Mouse (Mus musculus): ENCODE measurements around the gene Zfp646. TPM values are rescaled to one million over a fixed set of nuclear protein-coding genes. Genes with fewer than 3 reads are reported as not detected.

Zfp646 gene
- polyA plus RNA-seq, 1 experiment from 2014 or later = 7.4 TPM

GRCm38 (mm10) chr7:127876467-127877348 is 687 bp downstream of the Zfp646 start, which contains the start of gene Zfp668:
Gene Zfp668, minus strand, starts transcription at chr7:127876828.
- ATAC-seq (replicated peaks; ENCODE audit: low FRiP score, low read depth) (peak; percentile 61), DNase-seq (ENCODE audit: low spot score) (peak; percentile 96)
- no peak for TF ChIP-seq CTCF (IDR thresholded peaks at IDR 0.05; ENCODE audit: low read depth)
- H3K4me2 ChIP-seq (ENCODE audit: low read length) = peak within 1 kb of the TSS; percentile 66
- peak within 1 kb of the TSS; percentile 79 for H3K4me3 ChIP-seq (replicated peaks; ENCODE audit: low read depth, low read length)
- peak within 1 kb of the TSS; percentile 98 for H3K27ac ChIP-seq
- H3K9ac ChIP-seq (ENCODE audit: low read depth, low read length) = peak within 1 kb of the TSS; percentile 90
- H3K36me3 ChIP-seq (ENCODE audit: insufficient read depth, low read length) = peaks cover 35% of the 10 kb centered on the region
- whole genome bisulfite sequencing = under 1% methylated on average over 60 of the region's 60 CpGs
- H3K9me3 ChIP-seq (replicated peaks; ENCODE audit: low read length) = no peaks in the 10 kb centered on the region
- no peaks in the 10 kb centered on the region for H3K27me3 ChIP-seq (ENCODE audit: insufficient read depth, low read length)
- peaks cover 16% of the 10 kb centered on the region; the same call in 1 of the 2 replicates for H3K4me1 ChIP-seq (replicated peaks; ENCODE audit: insufficient read depth, low read length)

- no peak for ATAC-seq (replicated peaks; ENCODE audit: low FRiP score, low read depth)
- DNase-seq (ENCODE audit: low spot score) = no peak
- peaks cover 58% of the 10 kb centered on the region for H3K36me3 ChIP-seq (ENCODE audit: insufficient read depth, low read length)
- no peak overlapping the region for H3K4me3 ChIP-seq (replicated peaks; ENCODE audit: low read depth, low read length)
- peaks cover 9% of the 10 kb centered on the region; the same call in 1 of the 2 replicates for H3K4me1 ChIP-seq (replicated peaks; ENCODE audit: insufficient read depth, low read length)
- H3K4me2 ChIP-seq (ENCODE audit: low read length) = no peak overlapping the region
- no peaks in the 10 kb centered on the region for H3K9me3 ChIP-seq (replicated peaks; ENCODE audit: low read length)
- 95% methylated on average over 9 of the region's 9 CpGs for WGBS
- no peak overlapping the region for H3K9ac ChIP-seq (ENCODE audit: low read depth, low read length)
- no peak overlapping the region for H3K27ac ChIP-seq
- TF ChIP-seq CTCF (IDR thresholded peaks at IDR 0.05; ENCODE audit: low read depth) = no peak
- no peaks in the 10 kb centered on the region for H3K27me3 ChIP-seq (ENCODE audit: insufficient read depth, low read length)
These were observed 3.3 kb downstream of the Zfp646 start for GRCm38 (mm10) chr7:127879301-127879700.

GRCm38 (mm10) chr7:127880431-127880830 is 4.4 kb downstream of the Zfp646 start:
- no peak overlapping the region for H3K27ac ChIP-seq
- H3K9ac ChIP-seq (ENCODE audit: low read depth, low read length) = no peak overlapping the region
- H3K36me3 ChIP-seq (ENCODE audit: insufficient read depth, low read length) = peaks cover 68% of the 10 kb centered on the region
- no peak for TF ChIP-seq CTCF (IDR thresholded peaks at IDR 0.05; ENCODE audit: low read depth)
- ATAC-seq (replicated peaks; ENCODE audit: low FRiP score, low read depth) = no peak
- no peak overlapping the region for H3K4me2 ChIP-seq (ENCODE audit: low read length)
- no peak overlapping the region for H3K4me3 ChIP-seq (replicated peaks; ENCODE audit: low read depth, low read length)
- peaks cover 6% of the 10 kb centered on the region; the same call in 1 of the 2 replicates for H3K4me1 ChIP-seq (replicated peaks; ENCODE audit: insufficient read depth, low read length)
- H3K27me3 ChIP-seq (ENCODE audit: insufficient read depth, low read length) = no peaks in the 10 kb centered on the region
- WGBS = 81% methylated on average over 12 of the region's 12 CpGs
- DNase-seq (ENCODE audit: low spot score) = no peak
- H3K9me3 ChIP-seq (replicated peaks; ENCODE audit: low read length) = no peaks in the 10 kb centered on the region

- no peak for TF ChIP-seq CTCF (IDR thresholded peaks at IDR 0.05; ENCODE audit: low read depth)
- H3K9me3 ChIP-seq (replicated peaks; ENCODE audit: low read length) = no peaks in the 10 kb centered on the region
- H3K36me3 ChIP-seq (ENCODE audit: insufficient read depth, low read length) = peaks cover 62% of the 10 kb centered on the region
- no peak overlapping the region for H3K27ac ChIP-seq
- H3K27me3 ChIP-seq (ENCODE audit: insufficient read depth, low read length) = no peaks in the 10 kb centered on the region
- no peak overlapping the region for H3K4me2 ChIP-seq (ENCODE audit: low read length)
- H3K4me3 ChIP-seq (replicated peaks; ENCODE audit: low read depth, low read length) = no peak overlapping the region
- H3K9ac ChIP-seq (ENCODE audit: low read depth, low read length) = no peak overlapping the region
- 56% methylated on average over 6 of the region's 6 CpGs for WGBS
- H3K4me1 ChIP-seq (replicated peaks; ENCODE audit: insufficient read depth, low read length) = no peaks in the 10 kb centered on the region
- ATAC-seq (replicated peaks; ENCODE audit: low FRiP score, low read depth) (no peak), DNase-seq (ENCODE audit: low spot score) (peak; percentile 21)
These were observed 9.9 kb downstream of the Zfp646 start for GRCm38 (mm10) chr7:127885951-127886350.

GRCm38 (mm10) chr7:127886551-127886950 is 10.5 kb downstream of the Zfp646 start:
- no peak overlapping the region for H3K9ac ChIP-seq (ENCODE audit: low read depth, low read length)
- H3K27ac ChIP-seq = no peak overlapping the region; the same call in 1 of the 2 replicates
- H3K4me1 ChIP-seq (replicated peaks; ENCODE audit: insufficient read depth, low read length) = no peaks in the 10 kb centered on the region
- no peak overlapping the region for H3K4me3 ChIP-seq (replicated peaks; ENCODE audit: low read depth, low read length)
- DNase-seq (ENCODE audit: low spot score) = no peak
- no peaks in the 10 kb centered on the region for H3K27me3 ChIP-seq (ENCODE audit: insufficient read depth, low read length)
- H3K9me3 ChIP-seq (replicated peaks; ENCODE audit: low read length) = no peaks in the 10 kb centered on the region
- WGBS = 89% methylated on average over 6 of the region's 6 CpGs
- peaks cover 56% of the 10 kb centered on the region for H3K36me3 ChIP-seq (ENCODE audit: insufficient read depth, low read length)
- no peak for ATAC-seq (replicated peaks; ENCODE audit: low FRiP score, low read depth)
- H3K4me2 ChIP-seq (ENCODE audit: low read length) = no peak overlapping the region
- TF ChIP-seq CTCF (IDR thresholded peaks at IDR 0.05; ENCODE audit: low read depth) = no peak

- no peak for TF ChIP-seq CTCF (IDR thresholded peaks at IDR 0.05; ENCODE audit: low read depth)
- no peaks in the 10 kb centered on the region for H3K9me3 ChIP-seq (replicated peaks; ENCODE audit: low read length)
- H3K4me3 ChIP-seq (replicated peaks; ENCODE audit: low read depth, low read length) = no peak overlapping the region
- WGBS = 87% methylated on average over 8 of the region's 8 CpGs
- no peak overlapping the region for H3K9ac ChIP-seq (ENCODE audit: low read depth, low read length)
- ATAC-seq (replicated peaks; ENCODE audit: low FRiP score, low read depth) = no peak
- H3K36me3 ChIP-seq (ENCODE audit: insufficient read depth, low read length) = peaks cover 49% of the 10 kb centered on the region
- no peak overlapping the region for H3K27ac ChIP-seq
- no peak for DNase-seq (ENCODE audit: low spot score)
- H3K4me2 ChIP-seq (ENCODE audit: low read length) = no peak overlapping the region
- H3K4me1 ChIP-seq (replicated peaks; ENCODE audit: insufficient read depth, low read length) = no peaks in the 10 kb centered on the region
- H3K27me3 ChIP-seq (ENCODE audit: insufficient read depth, low read length) = no peaks in the 10 kb centered on the region
These were observed 11.2 kb downstream of the Zfp646 start for GRCm38 (mm10) chr7:127887191-127887590.

All from kidney, postnatal 0 days (tissue).